Mouse (Mus musculus): ENCODE data around the gene Tnfrsf1a. TPM values are rescaled to one million over a fixed set of nuclear protein-coding genes. Genes with fewer than 3 reads are reported as not detected.

Gene Tnfrsf1a
- polyA plus RNA-seq, 1 experiment from 2014 or later: 41.1 TPM

DNA sequence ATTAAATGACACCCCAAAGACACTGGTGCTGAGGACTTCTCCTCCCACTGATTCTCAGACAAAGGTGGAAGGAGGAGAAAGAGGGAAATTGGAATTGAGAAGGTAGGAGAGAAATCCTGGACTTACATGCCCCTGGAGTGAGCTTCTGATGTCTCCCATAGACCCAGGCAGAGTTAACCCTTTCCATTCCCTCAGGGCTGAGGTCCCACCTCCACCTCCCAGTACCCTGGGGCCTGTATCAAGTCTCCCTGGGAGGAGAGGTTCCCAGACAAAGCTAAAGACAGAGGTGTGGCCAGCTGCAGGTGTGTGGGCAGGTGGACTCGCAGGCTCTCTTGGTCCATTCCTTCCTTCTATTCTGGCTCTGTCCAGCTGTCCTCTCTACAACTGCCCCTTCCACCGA, 32.9 kb downstream of the Tnfrsf1a start:
- H3K4me2 ChIP-seq (ENCODE audit: low read depth, low read length): no peak overlapping the region
- ATAC-seq (no peak), DNase-seq (no peak)
- no peak overlapping the region for H3K27ac ChIP-seq (ENCODE audit: low read depth)
- TF ChIP-seq EP300 (IDR thresholded peaks at IDR 0.05; ENCODE audit: low read depth): no peak
- no peak for TF ChIP-seq CTCF (IDR thresholded peaks at IDR 0.05; ENCODE audit: low read depth)
- peaks cover 13% of the 10 kb centered on the region; the same call in 1 of the 2 replicates for H3K27me3 ChIP-seq (ENCODE audit: insufficient read depth, low read length)
- WGBS (ENCODE audit: insufficient replicate concordance): 59% methylated on average over 2 of the region's 2 CpGs
- H3K4me3 ChIP-seq (ENCODE audit: low read depth, low read length): no peak overlapping the region
- no peaks in the 10 kb centered on the region for H3K36me3 ChIP-seq (replicated peaks; ENCODE audit: insufficient read depth, low read length)
- H3K9me3 ChIP-seq (ENCODE audit: low read length): no peaks in the 10 kb centered on the region
- H3K9ac ChIP-seq (replicated peaks): no peak overlapping the region
- peaks cover 24% of the 10 kb centered on the region for H3K4me1 ChIP-seq (ENCODE audit: insufficient read depth)

DNA sequence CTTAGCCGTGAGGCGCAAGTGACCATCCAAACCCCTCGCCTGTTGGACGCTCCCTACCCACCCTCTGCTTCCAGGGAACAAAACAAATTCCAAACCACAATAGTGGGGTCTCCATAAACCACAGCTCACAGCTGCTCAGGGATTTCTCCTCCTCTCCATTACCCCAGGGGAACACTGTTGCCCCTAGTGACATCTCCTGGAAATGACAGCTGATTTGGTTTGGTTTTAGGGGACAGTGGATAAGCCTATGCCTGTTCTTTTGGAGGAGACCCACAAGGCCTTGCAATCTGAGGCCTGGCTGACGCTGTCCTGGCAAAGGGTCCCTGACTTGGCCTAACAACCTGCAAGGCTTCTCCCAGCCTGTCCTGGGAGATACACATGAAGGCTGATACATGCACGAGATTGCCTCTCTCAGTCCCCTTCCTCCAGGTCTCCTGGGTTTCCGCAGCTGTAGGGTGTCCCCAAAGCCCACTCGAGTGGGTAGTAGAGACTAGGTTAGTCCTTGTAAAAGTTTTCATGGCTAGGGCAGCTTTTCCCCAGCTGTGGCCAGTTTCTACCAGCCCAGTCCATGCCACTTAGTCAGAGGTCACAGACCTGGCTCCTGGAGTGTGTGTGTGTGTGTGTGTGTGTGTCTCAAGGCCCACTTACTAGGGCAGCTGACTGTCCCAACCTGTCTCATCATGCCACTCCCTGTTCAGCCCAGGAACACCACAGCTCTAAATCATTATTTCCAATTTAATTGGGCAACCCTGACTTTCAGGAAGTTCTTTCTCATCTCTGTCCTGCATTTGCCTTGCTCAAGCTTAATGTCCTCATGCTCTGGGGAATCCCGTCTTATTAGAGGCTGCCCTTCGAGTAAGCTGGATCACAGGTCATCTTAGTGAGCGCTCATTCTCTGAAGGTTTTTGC, 36.2 kb downstream of the Tnfrsf1a start:
- Histone ChIP-seq H3K4me3 (ENCODE audit: low read depth, low read length) (no peak overlapping the region), H3K27me3 (ENCODE audit: insufficient read depth, low read length) (0 out of 2 replicates have a peak, but pooled peaks cover 7% of the 10 kb centered on the region), H3K9me3 (ENCODE audit: low read length) (no peaks in the 10 kb centered on the region), H3K36me3 (replicated peaks; ENCODE audit: insufficient read depth, low read length) (no peaks in the 10 kb centered on the region), H3K9ac (replicated peaks) (no peak overlapping the region), H3K27ac (ENCODE audit: low read depth) (no peak overlapping the region), H3K4me1 (ENCODE audit: insufficient read depth) (0 out of 2 replicates have a peak, but pooled peaks cover 8% of the 10 kb centered on the region), H3K4me2 (ENCODE audit: low read depth, low read length) (no peak overlapping the region)
- ATAC-seq: no peak
- WGBS (ENCODE audit: insufficient replicate concordance): 59% methylated on average over 11 of the region's 11 CpGs
- DNase-seq: no peak
- TF ChIP-seq CTCF (IDR thresholded peaks at IDR 0.05; ENCODE audit: low read depth): peak; percentile 67
- TF ChIP-seq EP300 (IDR thresholded peaks at IDR 0.05; ENCODE audit: low read depth): no peak

DNA sequence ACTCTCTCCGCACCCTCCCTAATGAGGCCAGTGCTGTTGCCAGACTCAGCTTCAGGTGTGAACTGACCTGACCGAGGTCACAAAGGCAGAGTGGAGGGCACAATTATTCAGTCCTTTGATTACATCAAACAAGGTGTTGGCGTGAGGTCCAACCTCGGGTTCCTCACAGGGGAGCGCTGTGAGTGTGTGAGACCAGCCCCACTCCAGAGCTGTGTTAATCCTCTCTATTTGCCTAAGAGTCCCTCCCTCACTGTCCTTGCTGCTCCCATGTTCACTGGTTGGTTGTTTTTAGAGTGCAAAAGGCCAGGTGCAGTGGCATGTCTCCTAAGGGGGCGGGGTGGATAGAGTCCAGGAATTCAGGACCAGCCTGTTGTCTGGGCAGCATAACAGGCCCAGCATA, 36.9 kb downstream of the Tnfrsf1a start:
- ATAC-seq: peak; percentile 73
- no peak for DNase-seq
- Histone ChIP-seq H3K9ac (replicated peaks) (no peak overlapping the region), H3K9me3 (ENCODE audit: low read length) (no peaks in the 10 kb centered on the region), H3K4me1 (ENCODE audit: insufficient read depth) (0 out of 2 replicates have a peak, but pooled peaks cover 6% of the 10 kb centered on the region), H3K27me3 (ENCODE audit: insufficient read depth, low read length) (no peaks in the 10 kb centered on the region), H3K27ac (ENCODE audit: low read depth) (no peak overlapping the region), H3K4me3 (ENCODE audit: low read depth, low read length) (no peak overlapping the region), H3K36me3 (replicated peaks; ENCODE audit: insufficient read depth, low read length) (no peaks in the 10 kb centered on the region), H3K4me2 (ENCODE audit: low read depth, low read length) (no peak overlapping the region)
- no peak for TF ChIP-seq EP300 (IDR thresholded peaks at IDR 0.05; ENCODE audit: low read depth)
- TF ChIP-seq CTCF (IDR thresholded peaks at IDR 0.05; ENCODE audit: low read depth): no peak
- 66% methylated on average over 6 of the region's 6 CpGs for WGBS (ENCODE audit: insufficient replicate concordance)

DNA sequence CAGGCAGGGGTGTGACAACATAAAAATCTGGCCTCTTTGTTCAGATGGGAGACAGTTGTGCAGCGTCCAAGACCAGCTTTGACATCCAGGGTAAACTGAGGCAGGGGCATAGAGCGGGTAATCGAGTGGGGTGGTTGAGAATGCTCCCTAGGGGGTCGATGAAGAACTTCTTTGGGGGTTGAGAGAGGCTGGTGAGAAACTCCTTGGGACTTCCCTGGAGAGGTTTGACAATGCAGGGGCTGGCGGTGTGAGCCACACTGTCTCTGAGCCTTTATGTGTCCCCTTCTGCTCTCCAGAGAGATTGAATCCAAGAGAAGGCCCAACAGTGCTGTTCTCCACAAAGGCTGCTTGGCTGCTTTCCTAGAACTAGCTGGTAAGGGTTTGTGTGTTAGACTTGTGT, 40.7 kb downstream of the Tnfrsf1a start:
- no peak overlapping the region for H3K27ac ChIP-seq (ENCODE audit: low read depth)
- H3K27me3 ChIP-seq (ENCODE audit: insufficient read depth, low read length): no peaks in the 10 kb centered on the region
- TF ChIP-seq CTCF (IDR thresholded peaks at IDR 0.05; ENCODE audit: low read depth): no peak
- no peak for TF ChIP-seq EP300 (IDR thresholded peaks at IDR 0.05; ENCODE audit: low read depth)
- H3K9ac ChIP-seq (replicated peaks): no peak overlapping the region
- no peak overlapping the region for H3K4me2 ChIP-seq (ENCODE audit: low read depth, low read length)
- DNase-seq: no peak
- ATAC-seq: no peak
- H3K9me3 ChIP-seq (ENCODE audit: low read length): no peaks in the 10 kb centered on the region
- H3K36me3 ChIP-seq (replicated peaks; ENCODE audit: insufficient read depth, low read length): no peaks in the 10 kb centered on the region
- H3K4me3 ChIP-seq (ENCODE audit: low read depth, low read length): no peak overlapping the region
- H3K4me1 ChIP-seq (ENCODE audit: insufficient read depth): 0 out of 2 replicates have a peak, but pooled peaks cover 6% of the 10 kb centered on the region
- WGBS (ENCODE audit: insufficient replicate concordance): 75% methylated on average over 5 of the region's 5 CpGs

DNA sequence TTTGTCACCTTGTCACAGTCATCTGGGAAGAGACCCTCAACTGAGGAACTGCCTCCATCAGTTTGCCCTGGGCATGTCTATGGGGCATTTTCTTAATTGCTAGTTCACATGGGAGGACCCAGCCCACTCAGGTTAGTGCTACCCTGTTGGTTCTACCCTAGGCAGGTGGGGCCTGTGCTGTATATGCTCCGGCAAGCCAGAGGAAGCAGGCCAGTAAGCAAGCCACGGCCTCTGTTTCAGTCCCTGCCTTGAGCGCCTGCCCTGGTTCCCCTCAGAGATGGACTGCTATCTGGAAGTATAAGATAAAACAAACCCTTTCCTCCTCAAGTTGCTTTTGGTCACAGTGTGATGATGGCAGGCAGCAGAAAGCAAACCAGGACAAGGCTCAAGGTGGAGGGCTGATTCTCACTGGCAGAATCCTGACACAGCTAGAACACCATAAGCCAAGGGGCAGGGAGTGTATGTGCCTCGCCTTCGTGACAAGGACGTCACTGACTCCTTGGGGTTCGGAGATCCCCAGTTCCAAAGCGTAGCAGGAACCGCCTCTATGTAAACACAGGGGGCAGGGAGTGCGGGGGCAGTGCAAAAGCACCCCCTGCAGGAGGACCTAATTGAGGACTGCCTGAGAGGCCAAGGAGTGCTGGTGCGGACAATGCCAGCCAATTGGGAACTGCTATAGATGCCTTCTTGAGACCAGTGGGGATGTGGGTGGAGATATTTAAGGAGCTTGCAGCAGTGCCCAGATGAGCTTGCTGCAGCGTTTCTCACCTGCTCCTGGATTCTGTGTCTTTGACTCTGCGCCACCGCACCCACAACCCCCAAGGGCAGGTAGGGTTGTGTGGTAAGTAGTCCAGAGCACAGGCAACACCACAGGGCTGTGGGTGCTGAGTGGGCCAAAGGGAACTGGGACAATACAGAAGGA, 56.6 kb downstream of the Tnfrsf1a start:
- H3K4me3 ChIP-seq (ENCODE audit: low read depth, low read length): no peak overlapping the region
- H3K27ac ChIP-seq (ENCODE audit: low read depth): no peak overlapping the region
- TF ChIP-seq EP300 (IDR thresholded peaks at IDR 0.05; ENCODE audit: low read depth) (no peak), CTCF (IDR thresholded peaks at IDR 0.05; ENCODE audit: low read depth) (no peak)
- H3K9me3 ChIP-seq (ENCODE audit: low read length): no peaks in the 10 kb centered on the region
- WGBS (ENCODE audit: insufficient replicate concordance): 74% methylated on average over 14 of the region's 14 CpGs
- no peaks in the 10 kb centered on the region for H3K27me3 ChIP-seq (ENCODE audit: insufficient read depth, low read length)
- no peak overlapping the region for H3K4me2 ChIP-seq (ENCODE audit: low read depth, low read length)
- ATAC-seq: no peak
- no peak overlapping the region for H3K9ac ChIP-seq (replicated peaks)
- DNase-seq: no peak
- peaks cover 4% of the 10 kb centered on the region for H3K4me1 ChIP-seq (ENCODE audit: insufficient read depth)
- no peaks in the 10 kb centered on the region for H3K36me3 ChIP-seq (replicated peaks; ENCODE audit: insufficient read depth, low read length)

DNA sequence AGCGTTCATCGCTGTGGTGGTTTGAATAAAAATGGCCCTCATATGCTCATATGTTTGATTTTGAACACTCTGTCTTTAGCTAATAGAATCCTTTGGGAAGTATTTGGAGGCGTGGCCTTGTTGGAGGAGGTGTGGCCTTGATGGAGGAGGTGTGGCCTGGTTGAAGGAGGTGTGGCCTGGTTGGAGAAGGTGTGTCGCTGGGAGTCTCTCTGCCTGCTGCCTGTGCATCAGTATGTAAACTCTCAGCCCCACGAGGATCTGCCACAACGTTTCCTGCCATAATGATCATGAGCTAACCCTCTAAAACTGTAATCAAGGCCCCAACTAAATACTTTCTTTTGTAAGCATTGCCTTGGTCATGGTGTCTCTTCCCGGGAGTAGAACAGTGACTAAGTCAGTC, 58.1 kb downstream of the Tnfrsf1a start:
- 71% methylated on average over 7 of the region's 7 CpGs for WGBS (ENCODE audit: insufficient replicate concordance)
- H3K27ac ChIP-seq (ENCODE audit: low read depth): no peak overlapping the region
- H3K9me3 ChIP-seq (ENCODE audit: low read length): no peaks in the 10 kb centered on the region
- H3K9ac ChIP-seq (replicated peaks): no peak overlapping the region
- TF ChIP-seq CTCF (IDR thresholded peaks at IDR 0.05; ENCODE audit: low read depth): no peak
- ATAC-seq: no peak
- H3K27me3 ChIP-seq (ENCODE audit: insufficient read depth, low read length): no peaks in the 10 kb centered on the region
- H3K4me1 ChIP-seq (ENCODE audit: insufficient read depth): peaks cover 10% of the 10 kb centered on the region
- H3K36me3 ChIP-seq (replicated peaks; ENCODE audit: insufficient read depth, low read length): no peaks in the 10 kb centered on the region
- no peak for DNase-seq
- H3K4me2 ChIP-seq (ENCODE audit: low read depth, low read length): no peak overlapping the region
- no peak overlapping the region for H3K4me3 ChIP-seq (ENCODE audit: low read depth, low read length)

Data from liver, postnatal 0 days (tissue).